Mouse (Mus musculus) right cerebral cortex, postnatal 10 days (tissue): Measurements from ENCODE around the gene Nav2.
A peak's percentile ranks its signal among the peaks of the same experiment; 100 is the strongest.

Source experiments
- DNase-seq, 2 experiments: peaks; one replicate each; pipeline ENCODE4 v3.0.0; 2021; ENCODE audit warnings: low spot score in 2 of 2

Nav2 gene

GRCm38 (mm10) chr7:48908521-48909341 lies at the start of gene Nav2:
Gene Nav2 (plus strand): TSS chr7:48908716.
- no peak for DNase-seq

GRCm38 (mm10) chr7:48859362-48859761 lies 49.2 kb upstream of the Nav2 start:
- DNase-seq: no peak

GRCm38 (mm10) chr7:48860948-48861347 lies 47.6 kb upstream of the Nav2 start:
- DNase-seq: no peak

- no peak for DNase-seq
Measured at GRCm38 (mm10) chr7:48861796-48862195, 46.7 kb upstream of the Nav2 start.

GRCm38 (mm10) chr7:48864199-48864598 lies 44.3 kb upstream of the Nav2 start:
- no peak for DNase-seq

GRCm38 (mm10) chr7:48864671-48865458 lies 43.7 kb upstream of the Nav2 start:
- DNase-seq: no peak

- DNase-seq: no peak
Measured at GRCm38 (mm10) chr7:48867576-48867975, 40.9 kb upstream of the Nav2 start.

GRCm38 (mm10) chr7:48870144-48870543 lies 38.4 kb upstream of the Nav2 start:
- no peak for DNase-seq

- DNase-seq: no peak
Measured at GRCm38 (mm10) chr7:48870579-48871180, 37.8 kb upstream of the Nav2 start.

- DNase-seq: no peak
Measured at GRCm38 (mm10) chr7:48871292-48871691, 37.2 kb upstream of the Nav2 start.

- DNase-seq: no peak
Measured at GRCm38 (mm10) chr7:48875096-48875495, 33.4 kb upstream of the Nav2 start.

- DNase-seq: peak; percentile 59 to 69
Measured at GRCm38 (mm10) chr7:48876526-48876925, 32.0 kb upstream of the Nav2 start.

- DNase-seq: no peak
Measured at GRCm38 (mm10) chr7:48877786-48878390, 30.6 kb upstream of the Nav2 start.

- DNase-seq: no peak
Measured at GRCm38 (mm10) chr7:48879574-48879973, 28.9 kb upstream of the Nav2 start.

- DNase-seq: peak; percentile 99
Measured at GRCm38 (mm10) chr7:48880591-48881481, 27.7 kb upstream of the Nav2 start.

GRCm38 (mm10) chr7:48881486-48881885 lies 27.0 kb upstream of the Nav2 start, which contains the start of gene E2f8:
Gene E2f8 (minus strand): TSS chr7:48881596.
- DNase-seq: peak; percentile 71 to 78

GRCm38 (mm10) chr7:48881971-48882609 lies 26.4 kb upstream of the Nav2 start:
- no peak for DNase-seq

- no peak for DNase-seq
Measured at GRCm38 (mm10) chr7:48883525-48884265, 24.8 kb upstream of the Nav2 start.

- no peak for DNase-seq
Measured at GRCm38 (mm10) chr7:48884266-48884611, 24.3 kb upstream of the Nav2 start.

GRCm38 (mm10) chr7:48887973-48888372 lies 20.5 kb upstream of the Nav2 start:
- no peak for DNase-seq
